Mouse (Mus musculus) large intestine, adult 2 months (tissue): ENCODE results near the gene Myo10. TPM values are rescaled to one million over a fixed set of nuclear protein-coding genes. Genes with fewer than 3 reads are reported as not detected.

Experiments used
- DNase-seq: peaks from one replicate; pipeline ENCODE4 v3.0.0-alpha.2; 2012; ENCODE audit warnings: low read depth, low spot score
- WGBS: fragments of 180-500 bp; shearing (Covaris S2); methylation state at CpG from one replicate; pipeline ENCODE4 v1.1.7; 2018; 5-methylcytosine and 5-hydroxymethylcytosine counted together
- polyA plus RNA-seq: library from polyadenylated mRNA; depleted of rRNA; stranded (reverse); fragments of >200 nt; gene quantifications from 2 replicates; pipeline ENCODE4 v1.2.3, GENCODE M21; 2012

Myo10 gene
- polyA plus RNA-seq, 1 experiment, result 13.8 TPM

DNA sequence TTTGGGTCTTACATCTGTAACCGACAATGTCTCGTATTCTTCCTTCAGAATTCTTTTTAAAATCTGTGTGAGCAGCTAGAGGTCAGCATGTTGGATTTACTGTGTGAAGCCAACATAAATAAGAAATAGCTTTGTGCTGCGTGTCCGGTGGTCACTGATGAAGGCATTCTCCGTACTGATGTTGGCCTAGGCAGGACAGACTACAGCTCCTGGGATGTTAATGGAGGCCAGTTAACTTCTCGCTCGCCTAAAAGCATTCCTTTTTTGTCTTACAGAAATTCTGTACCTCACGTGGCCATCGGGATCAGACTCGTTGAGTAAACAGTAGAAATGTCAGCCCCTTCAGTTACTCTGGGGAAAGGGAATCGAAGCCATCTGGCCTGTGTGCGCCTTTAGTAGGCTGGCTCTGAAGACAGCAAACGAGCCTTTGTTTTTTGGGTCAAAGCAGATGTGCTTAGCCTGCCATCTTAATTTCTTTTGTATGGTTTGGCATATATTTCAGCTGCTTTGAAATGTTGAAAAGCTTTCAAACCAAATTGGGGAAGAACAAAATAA is 60.7 kb downstream of the Myo10 start:
- 65% methylated on average over 13 of the region's 13 CpGs for WGBS
- no peak for DNase-seq

- peak; percentile 83 for DNase-seq
- 30% methylated on average over 9 of the region's 9 CpGs for WGBS
These were observed 62.9 kb downstream of the Myo10 start for GRCm38 (mm10) chr15:25685186-25685585.

GRCm38 (mm10) chr15:25688424-25689283 is 66.3 kb downstream of the Myo10 start:
- peak; percentile 43 for DNase-seq
- WGBS, result 40% methylated on average over 9 of the region's 9 CpGs

GRCm38 (mm10) chr15:25689477-25689876 is 67.2 kb downstream of the Myo10 start:
- DNase-seq, result no peak

GRCm38 (mm10) chr15:25690066-25690745 is 67.9 kb downstream of the Myo10 start:
- WGBS, result 83% methylated on average over 15 of the region's 15 CpGs

More at GRCm38 (mm10) chr15:25689477-25689876, 67.2 kb downstream of the Myo10 start:
- 56% methylated on average over 8 of the region's 8 CpGs for WGBS

DNA sequence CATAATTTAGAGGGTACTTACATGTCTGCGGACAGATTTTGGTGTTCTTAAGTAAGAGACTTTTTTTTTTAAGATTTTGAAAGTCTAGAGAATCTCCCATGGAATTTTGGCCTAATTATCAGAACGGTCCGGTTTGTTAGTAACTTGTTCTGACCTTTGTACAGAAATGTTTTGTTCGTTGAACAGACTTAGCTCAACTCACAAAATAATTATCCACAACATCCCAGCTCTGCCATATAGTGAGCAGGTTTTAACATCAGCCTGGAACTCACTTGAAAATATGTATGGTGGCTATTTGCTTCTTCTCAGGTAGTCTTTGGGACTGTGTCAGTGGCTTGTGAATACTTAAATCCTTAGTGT is 68.4 kb downstream of the Myo10 start:
- no peak for DNase-seq
- 58% methylated on average over 4 of the region's 4 CpGs for WGBS

More at GRCm38 (mm10) chr15:25690066-25690745, 67.9 kb downstream of the Myo10 start:
- no peak for DNase-seq

DNA sequence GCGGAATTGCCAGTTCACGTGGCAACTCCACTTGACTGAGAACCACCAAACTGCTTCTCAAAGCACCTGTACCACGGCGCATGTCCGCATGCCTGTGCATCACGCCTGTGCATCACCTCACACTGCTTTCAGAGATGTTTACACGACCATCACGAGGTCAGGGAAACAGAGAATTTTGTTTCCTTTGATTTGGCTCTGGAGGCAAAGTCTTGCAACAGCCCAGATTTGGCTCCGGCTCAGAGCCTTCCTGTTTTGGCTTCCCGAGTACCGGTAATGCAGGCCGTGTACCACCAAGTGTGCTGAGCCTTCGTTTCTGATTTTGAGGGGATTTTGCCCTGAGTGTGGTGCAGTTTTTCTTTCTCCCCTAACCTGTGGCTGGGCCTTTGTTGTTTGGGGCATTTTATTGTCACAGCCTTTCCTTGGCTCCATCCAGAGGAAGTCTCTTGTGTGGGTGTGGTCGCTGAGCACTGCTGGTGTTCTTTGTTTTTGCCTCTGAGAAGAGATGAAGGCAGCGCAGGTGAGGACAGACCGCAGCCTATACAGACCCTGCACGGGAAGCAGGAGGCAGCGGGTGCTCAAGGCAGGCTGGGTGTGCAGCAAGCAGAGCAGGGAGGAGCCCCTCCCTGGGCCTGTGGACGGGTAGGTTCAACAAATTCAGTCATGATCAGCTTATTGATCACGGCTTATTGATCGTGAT is 70.1 kb downstream of the Myo10 start:
- no peak for DNase-seq
- 29% methylated on average over 21 of the region's 21 CpGs for WGBS

GRCm38 (mm10) chr15:25693708-25694107 is 71.4 kb downstream of the Myo10 start:
- 80% methylated on average over 11 of the region's 11 CpGs for WGBS
- no peak for DNase-seq

- DNase-seq, result no peak
- 93% methylated on average over 4 of the region's 4 CpGs for WGBS
These were observed 72.4 kb downstream of the Myo10 start for GRCm38 (mm10) chr15:25694749-25695148.

GRCm38 (mm10) chr15:25695253-25695652 is 72.9 kb downstream of the Myo10 start:
- DNase-seq, result no peak
- WGBS, result 88% methylated on average over 3 of the region's 3 CpGs

- WGBS, result 49% methylated on average over 7 of the region's 7 CpGs
- DNase-seq, result no peak
These were observed 73.6 kb downstream of the Myo10 start for GRCm38 (mm10) chr15:25695883-25696282.

GRCm38 (mm10) chr15:25696660-25697059 is 74.3 kb downstream of the Myo10 start:
- no peak for DNase-seq
- WGBS, result 91% methylated on average over 6 of the region's 6 CpGs

DNA sequence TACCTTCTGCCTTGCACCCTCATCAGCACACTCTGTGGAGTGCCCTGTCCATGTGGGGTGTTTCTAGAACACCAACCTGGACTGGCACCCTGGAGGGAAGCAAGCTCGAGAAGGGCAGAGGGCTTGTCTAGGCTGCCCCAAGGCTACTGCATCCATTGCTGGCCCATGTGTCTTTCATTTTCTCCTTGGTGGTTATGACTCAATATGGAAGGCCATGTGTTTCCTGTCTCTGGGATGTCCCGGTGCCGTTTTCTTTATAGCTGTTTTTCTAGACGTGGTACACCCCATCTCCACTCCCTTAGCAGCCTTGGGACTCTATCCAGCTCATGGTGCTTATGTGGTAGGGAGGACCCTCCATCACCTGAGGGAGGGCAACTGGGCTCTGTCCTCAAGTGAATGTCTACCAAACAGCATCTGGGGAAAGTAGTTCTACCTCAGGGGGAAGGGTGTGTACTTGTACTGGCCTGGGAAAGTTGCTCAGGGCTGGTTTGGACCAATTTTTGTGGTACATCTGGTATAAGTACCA is 76.8 kb downstream of the Myo10 start:
- WGBS, result 57% methylated on average over 4 of the region's 4 CpGs
- no peak for DNase-seq

DNA sequence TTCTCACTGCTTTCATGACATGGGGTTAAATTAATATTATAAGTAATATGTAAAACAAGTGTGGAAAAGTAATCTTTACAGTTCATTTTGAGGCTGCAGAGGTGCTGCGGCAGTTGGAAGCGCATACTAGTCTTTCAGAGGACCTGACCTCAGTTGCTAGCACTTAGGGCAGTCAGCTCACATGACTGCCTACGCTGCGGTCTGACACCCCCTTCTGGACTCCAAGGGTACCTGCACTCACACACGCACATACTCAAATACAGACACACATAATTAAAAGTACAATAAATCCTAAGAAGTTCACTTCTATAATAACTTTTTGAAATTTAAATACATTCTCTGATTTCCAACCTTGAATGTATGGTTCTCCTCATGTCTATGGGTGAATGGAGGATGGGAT is 80.3 kb downstream of the Myo10 start:
- DNase-seq, result no peak
- WGBS, result 97% methylated on average over 5 of the region's 5 CpGs

GRCm38 (mm10) chr15:25704809-25705585 is 82.7 kb downstream of the Myo10 start:
- WGBS, result 87% methylated on average over 11 of the region's 11 CpGs
- DNase-seq, result no peak

DNA sequence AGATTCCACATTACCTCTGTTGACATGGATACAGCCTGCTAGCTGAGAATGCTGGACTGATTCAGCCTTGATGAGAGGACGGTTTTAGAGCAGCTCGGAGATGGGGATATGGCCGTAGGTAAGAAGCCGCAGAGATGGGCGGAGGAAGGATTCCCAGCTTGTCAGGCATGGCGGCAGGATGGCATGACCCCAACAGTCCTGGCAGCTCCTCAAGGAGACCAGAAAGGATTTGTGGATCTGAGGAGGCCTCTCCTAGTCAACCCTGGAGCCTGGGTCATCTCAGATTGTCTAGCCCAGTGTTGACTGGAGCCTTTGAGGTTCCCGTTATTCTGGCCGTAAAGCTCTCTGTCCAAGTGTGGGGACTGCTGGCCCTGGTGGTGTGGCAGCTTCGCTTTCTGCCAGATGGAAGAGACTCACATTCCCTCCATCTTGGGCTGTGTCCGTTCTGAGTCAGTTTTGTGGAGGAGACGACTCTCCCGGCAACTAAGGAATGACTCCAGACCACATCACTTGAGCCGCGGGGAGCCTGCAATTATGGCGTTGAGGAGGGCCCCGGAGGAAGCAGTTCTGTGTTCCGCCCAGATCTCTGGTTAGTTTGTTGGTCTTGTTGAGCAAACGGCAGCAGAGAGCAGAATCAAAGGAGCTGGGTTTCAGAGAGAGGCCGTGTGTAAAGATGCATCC is 84.7 kb downstream of the Myo10 start:
- 76% methylated on average over 19 of the region's 19 CpGs for WGBS
- DNase-seq, result no peak

DNA sequence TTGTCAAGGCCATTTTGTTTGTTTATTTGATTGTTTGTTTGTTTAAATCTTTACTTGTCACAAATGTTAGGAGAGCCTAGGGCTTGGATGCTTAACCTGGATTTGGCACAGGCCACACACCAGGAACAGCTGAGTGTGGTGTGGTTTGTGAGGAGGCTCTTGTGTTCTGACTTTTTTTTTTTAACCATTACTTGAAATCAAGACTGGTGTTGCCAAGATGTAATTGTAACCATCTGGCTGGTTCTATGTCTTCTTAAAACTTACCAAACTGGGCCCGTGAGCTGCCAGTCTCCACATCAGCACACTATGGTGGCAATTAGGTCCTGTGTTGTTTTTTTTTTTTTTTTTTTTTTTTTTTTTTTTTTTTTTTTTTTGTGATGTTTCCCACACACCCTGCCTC is 85.6 kb downstream of the Myo10 start:
- 63% methylated on average over 1 of the region's 1 CpGs for WGBS
- no peak for DNase-seq

DNA sequence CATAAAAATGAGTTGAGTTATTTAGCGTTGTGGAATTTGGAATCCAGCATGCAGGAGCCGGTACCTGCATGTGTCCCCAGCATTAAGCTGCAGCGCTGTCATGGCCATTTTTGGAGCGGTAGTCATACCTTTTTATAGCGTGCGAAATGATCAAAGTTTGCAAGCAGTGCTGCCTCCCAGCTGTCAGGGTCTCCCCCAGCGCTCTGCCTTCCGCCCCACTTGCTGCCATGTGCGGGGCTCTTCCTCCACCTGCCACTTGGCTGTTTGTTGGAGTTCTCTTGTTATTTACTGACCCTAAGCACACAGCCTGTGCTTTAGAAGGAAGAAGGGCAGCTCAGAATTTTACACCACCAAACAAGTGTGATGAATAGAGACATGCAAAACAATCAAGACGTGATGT is 88.6 kb downstream of the Myo10 start:
- WGBS, result 87% methylated on average over 10 of the region's 10 CpGs
- DNase-seq, result no peak

- DNase-seq, result no peak
- 84% methylated on average over 4 of the region's 4 CpGs for WGBS
These were observed 90.6 kb downstream of the Myo10 start for GRCm38 (mm10) chr15:25712877-25713276.
